Mouse (Mus musculus): ENCODE measurements around the gene Gm8122.
"Not testable (repeated sequence)": the region's sequence is repeated elsewhere in the genome, so short reads cannot be mapped to it uniquely, and the experiment has no call there.

GRCm38 (mm10) chr14:43273161-43273560 is 38.1 kb upstream of the Gm8122 start:
- not testable (repeated sequence) for TF ChIP-seq MAX (IDR thresholded peaks at IDR 0.05); CTCF (IDR thresholded peaks at IDR 0.05; ENCODE audit: control insufficient read depth, insufficient read depth, insufficient read length); CEBPB (IDR thresholded peaks at IDR 0.05; ENCODE audit: low read depth)
